Mouse (Mus musculus) CD4-positive naive resting alpha-beta T cell, adult 57 days (primary cell): Measurements from ENCODE around the gene Hist1h4a. TPM values are rescaled to one million over a fixed set of nuclear protein-coding genes. Genes with fewer than 3 reads are reported as not detected.

Source experiments
- total RNA-seq: library from RNA; stranded (reverse); gene quantifications from one replicate; pipeline ENCODE4 v1.2.4, GENCODE M21; 2023

The Hist1h4a gene
- total RNA-seq = 93.4 TPM

GRCm38 (mm10) chr13:23760972-23761864 lies at the start of gene Hist1h4a:
Gene Hist1h4a (minus strand): TSS chr13:23761230.

GRCm38 (mm10) chr13:23806422-23807052 lies 45.5 kb upstream of the Hist1h4a start, which contains the start of gene Slc17a2:
Gene Slc17a2 (plus strand): TSS chr13:23806993.

GRCm38 (mm10) chr13:23769613-23770012 lies 8.6 kb upstream of the Hist1h4a start, which contains the start of gene Trim38:
Gene Trim38 (plus strand): TSS chr13:23769913.

GRCm38 (mm10) chr13:23763586-23764323 lies 2.7 kb upstream of the Hist1h4a start, which contains the start of gene Hist1h1a:
Gene Hist1h1a (plus strand): TSS chr13:23763666.

GRCm38 (mm10) chr13:23761871-23762821 lies 1.1 kb upstream of the Hist1h4a start, which contains the start of gene Hist1h3a:
Gene Hist1h3a (minus strand): TSS chr13:23762386.

GRCm38 (mm10) chr13:23756790-23757189 lies 4.2 kb downstream of the Hist1h4a start, which contains the start of gene Hist1h4b:
Gene Hist1h4b (plus strand): TSS chr13:23757013.

GRCm38 (mm10) chr13:23752067-23752741 lies 8.8 kb downstream of the Hist1h4a start, which contains the start of gene Hist1h3b:
Gene Hist1h3b (plus strand): TSS chr13:23752267.

GRCm38 (mm10) chr13:23750839-23751477 lies 10.1 kb downstream of the Hist1h4a start, which contains the start of gene Hist1h2ab:
Gene Hist1h2ab (plus strand): TSS chr13:23751126.

GRCm38 (mm10) chr13:23746201-23747080 lies 14.6 kb downstream of the Hist1h4a start, which contains the start of gene Hist1h2bb:
Gene Hist1h2bb (plus strand): TSS chr13:23746734.

GRCm38 (mm10) chr13:23745381-23746161 lies 15.5 kb downstream of the Hist1h4a start, which contains the start of gene Hist1h3c:
Gene Hist1h3c (minus strand): TSS chr13:23745602.

GRCm38 (mm10) chr13:23738677-23739068 lies 22.4 kb downstream of the Hist1h4a start, which contains the start of gene Hist1h1c:
Gene Hist1h1c (plus strand): TSS chr13:23738808.

Other genes with a start within 250 kb of the Hist1h4a start
- gene Hist1h4h, start 230.2 kb downstream of the Hist1h4a start, total RNA-seq = 194 TPM
- 10.1 TPM for gene Hist1h2af, start 227.3 kb downstream of the Hist1h4a start, total RNA-seq
- not detected for gene Hist1h3g, start 225.8 kb downstream of the Hist1h4a start, total RNA-seq
- 4.1 TPM for gene Hist1h2bh, start 217.8 kb downstream of the Hist1h4a start, total RNA-seq
- 49.5 TPM for gene Hist1h3f, start 217.2 kb downstream of the Hist1h4a start, total RNA-seq
- gene Hist1h4f, start 209.6 kb downstream of the Hist1h4a start, total RNA-seq = 34.0 TPM
- gene Hist1h1d, start 208.0 kb downstream of the Hist1h4a start, total RNA-seq = 5.9 TPM
- gene Hist1h3e, start 198.9 kb downstream of the Hist1h4a start, total RNA-seq = 112 TPM
- 7.7 TPM for gene Hist1h2ae, start 190.0 kb downstream of the Hist1h4a start, total RNA-seq
- 132 TPM for gene Hist1h2bg, start 189.8 kb downstream of the Hist1h4a start, total RNA-seq
- gene Hist1h2bf, start 187.0 kb downstream of the Hist1h4a start, total RNA-seq = 76.2 TPM
- gene Hist1h2ad, start 186.8 kb downstream of the Hist1h4a start, total RNA-seq = 2.4 TPM
- gene Hist1h3d, start 185.5 kb downstream of the Hist1h4a start, total RNA-seq = 2.3 TPM
- 124 TPM for gene Hist1h4d, start 179.6 kb downstream of the Hist1h4a start, total RNA-seq
- gene Hist1h2be, start 140.1 kb downstream of the Hist1h4a start, total RNA-seq = 10.8 TPM
- 135 TPM for gene Hist1h1e, start 138.7 kb downstream of the Hist1h4a start, total RNA-seq
- 8.0 TPM for gene Hist1h2ac, start 77.3 kb downstream of the Hist1h4a start, total RNA-seq
- 12.8 TPM for gene Hist1h2bc, start 77.0 kb downstream of the Hist1h4a start, total RNA-seq
- gene Hist1h1t, start 65.4 kb downstream of the Hist1h4a start, total RNA-seq = not detected
- gene Hist1h4c, start 62.8 kb downstream of the Hist1h4a start, total RNA-seq = 109 TPM
- gene Hfe, start 50.4 kb downstream of the Hist1h4a start, total RNA-seq = 4.6 TPM
- 627 TPM for gene Hist1h1c, start 22.4 kb downstream of the Hist1h4a start, total RNA-seq
- 6.9 TPM for gene Hist1h3c, start 15.6 kb downstream of the Hist1h4a start, total RNA-seq
- 12.3 TPM for gene Hist1h2bb, start 14.5 kb downstream of the Hist1h4a start, total RNA-seq
- 12.8 TPM for gene Hist1h2ab, start 10.1 kb downstream of the Hist1h4a start, total RNA-seq
- gene Hist1h3b, start 9.0 kb downstream of the Hist1h4a start, total RNA-seq = 15.6 TPM
- 29.3 TPM for gene Hist1h4b, start 4.2 kb downstream of the Hist1h4a start, total RNA-seq
- 100 TPM for gene Hist1h3a, start 1.2 kb upstream of the Hist1h4a start, total RNA-seq
- gene Hist1h1a, start 2.4 kb upstream of the Hist1h4a start, total RNA-seq = 22.0 TPM
- gene Trim38, start 8.7 kb upstream of the Hist1h4a start, total RNA-seq = not detected
- not detected for gene Slc17a2, start 45.8 kb upstream of the Hist1h4a start, total RNA-seq
- not detected for gene Slc17a3, start 78.2 kb upstream of the Hist1h4a start, total RNA-seq
- gene Slc17a1, start 106.5 kb upstream of the Hist1h4a start, total RNA-seq = not detected
- not detected for gene Slc17a4, start 153.8 kb upstream of the Hist1h4a start, total RNA-seq
- not detected for gene Hist1h2ba, start 172.9 kb upstream of the Hist1h4a start, total RNA-seq
- not detected for gene Hist1h2aa, start 173.2 kb upstream of the Hist1h4a start, total RNA-seq
- not detected for gene Scgn, start 230.0 kb upstream of the Hist1h4a start, total RNA-seq